Mouse (Mus musculus) embryonic stem cell, embryonic (primary cell): ENCODE results near the gene Trabd2b.

Experiments
- CTCF ChIA-PET, 4 experiments: fragments of 300-600 bp in 2 of 4; fragments of 350-600 bp in 2 of 4; sonication (Branson Sonifier 250); formaldehyde crosslinking; loops; one replicate each; lab custom pipeline; 2022; ENCODE audit warnings: inconsistent platforms in 2 of 4; lab: Charles Lee
- POLR2A ChIA-PET, 4 experiments: fragments of 300-600 bp in 2 of 4; fragments of 350-600 bp in 2 of 4; sonication (Branson Sonifier 250); formaldehyde crosslinking; loops; one replicate each; lab custom pipeline; 2022; ENCODE audit warnings: antibody characterized with exemption in 4 of 4, inconsistent platforms in 1 of 4; lab: Charles Lee

The Trabd2b gene

DNA sequence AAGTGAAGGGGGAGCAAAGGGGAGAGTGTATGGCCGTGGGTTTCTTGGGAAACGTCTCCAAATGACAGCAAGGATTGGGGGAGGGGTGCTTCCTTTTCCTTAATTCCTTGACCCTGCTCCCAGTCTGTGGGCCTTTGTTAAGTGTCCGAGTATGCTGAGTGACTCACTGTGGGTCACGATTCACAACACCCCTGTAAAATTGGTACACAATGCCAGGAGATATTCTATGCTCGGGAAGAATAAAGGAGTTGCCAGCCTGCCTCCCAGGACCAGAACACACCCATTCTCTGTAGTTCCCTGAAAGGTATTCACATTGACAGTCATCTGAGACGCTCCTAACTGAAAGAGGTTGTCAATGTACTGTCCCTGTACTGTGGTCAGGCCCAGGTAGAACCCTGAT is 151.2 kb downstream of the Trabd2b start:
- ChIA-PET POLR2A (no interaction called here), CTCF (no interaction called here)

DNA sequence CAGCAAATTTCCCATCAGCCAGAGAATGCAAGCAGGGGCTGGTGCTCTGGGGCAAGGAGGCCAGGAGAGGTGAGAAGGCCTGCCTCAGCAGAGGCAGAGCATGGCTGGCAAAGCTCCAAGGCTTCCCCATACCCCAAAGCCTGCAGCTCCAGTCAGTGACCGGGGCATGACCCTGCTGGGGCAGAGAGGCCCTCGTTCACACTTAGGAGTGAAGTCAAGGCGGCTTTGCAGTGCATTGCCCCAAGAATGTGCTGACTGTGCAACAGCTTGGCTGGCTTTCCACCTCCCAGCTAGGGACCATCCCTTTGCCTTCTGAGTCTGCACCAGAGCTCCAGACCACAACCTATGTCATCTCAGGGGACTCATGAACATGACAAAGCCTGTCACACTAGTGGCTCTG is 152.0 kb downstream of the Trabd2b start:
- ChIA-PET POLR2A (no interaction called here), CTCF (no interaction called here)

DNA sequence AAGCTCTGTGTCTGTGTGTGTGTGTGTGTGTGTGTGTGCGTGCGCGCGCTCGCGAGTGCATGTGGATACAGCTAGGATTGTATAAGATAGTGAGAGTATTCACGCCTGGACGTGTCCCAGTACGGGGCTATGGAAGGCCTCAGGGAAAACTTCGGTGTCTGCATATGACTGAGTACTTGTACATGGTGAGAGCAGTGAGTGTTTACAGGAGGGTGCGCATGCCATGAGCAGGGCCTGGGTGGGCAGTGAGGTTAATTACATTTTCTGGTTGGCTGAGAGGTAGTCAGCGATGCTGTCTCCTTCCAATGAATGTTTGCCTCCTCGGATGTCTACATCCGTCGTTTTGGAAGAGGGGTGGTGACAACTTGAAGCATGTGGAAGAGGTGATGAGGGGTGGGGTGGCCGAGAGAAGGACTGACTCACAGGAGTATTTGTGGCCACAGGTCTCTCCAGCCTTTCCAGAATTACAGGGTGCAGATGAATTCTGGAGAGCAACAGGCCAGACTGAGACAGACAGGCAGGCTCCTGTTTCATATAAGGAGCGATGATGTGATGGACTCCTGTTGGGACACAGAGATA is 154.2 kb downstream of the Trabd2b start:
- CTCF ChIA-PET = no interaction called here
- POLR2A ChIA-PET = no interaction called here

DNA sequence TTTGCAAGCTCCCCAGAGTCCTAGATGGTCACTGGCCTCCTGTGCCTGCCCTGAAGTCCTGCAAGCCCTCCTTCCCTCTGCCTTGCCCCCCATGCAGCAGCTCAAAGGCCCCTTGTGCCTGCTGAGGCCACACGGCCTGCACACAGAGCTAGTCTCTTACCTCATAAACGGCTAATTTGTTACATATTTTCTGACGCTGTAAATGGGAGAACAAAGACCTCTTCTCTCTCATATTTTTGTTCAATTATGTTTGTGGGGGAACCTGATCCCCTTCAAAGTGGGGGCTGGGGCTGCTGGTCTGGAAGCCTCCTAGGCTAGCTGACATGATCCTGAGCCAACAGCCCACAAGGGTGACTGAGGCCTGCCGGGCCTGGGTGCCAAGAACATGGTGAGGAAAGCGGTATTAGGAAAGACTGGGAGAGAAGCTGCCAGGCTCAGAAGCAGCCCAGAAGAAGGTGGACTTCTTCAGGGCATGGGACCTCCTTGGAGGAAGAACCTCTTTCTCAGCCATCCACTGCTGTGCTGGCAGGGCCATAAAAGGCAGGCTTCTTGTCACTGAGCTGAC is 157.7 kb downstream of the Trabd2b start:
- POLR2A ChIA-PET = interaction anchor here in 1 of 4 experiments (0.6 kb wide), 1 partner anchor 123 kb away, joined by 3 read pairs; no protein-coding TSS in a partner anchor
- CTCF ChIA-PET = no interaction called here

DNA sequence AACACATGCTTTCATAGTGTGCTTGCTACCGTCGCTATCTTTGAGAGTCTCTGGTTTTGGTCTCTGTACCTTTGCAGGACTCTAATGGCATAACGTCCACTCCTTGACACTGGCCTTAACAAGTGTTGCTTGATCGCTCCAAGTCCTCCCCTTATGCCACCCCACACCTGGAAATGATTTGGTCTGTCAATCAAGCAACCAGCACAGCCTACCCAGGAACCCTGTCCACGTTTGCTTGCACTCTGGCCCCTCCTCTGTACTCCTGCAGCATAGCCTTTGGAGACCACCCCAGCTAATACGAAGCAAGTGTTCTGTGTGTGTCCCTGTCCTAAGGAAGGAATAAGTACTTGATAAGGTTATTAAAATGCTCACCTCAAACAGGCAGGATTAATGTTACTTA is 161.1 kb downstream of the Trabd2b start:
- POLR2A ChIA-PET = no interaction called here
- CTCF ChIA-PET = no interaction called here

DNA sequence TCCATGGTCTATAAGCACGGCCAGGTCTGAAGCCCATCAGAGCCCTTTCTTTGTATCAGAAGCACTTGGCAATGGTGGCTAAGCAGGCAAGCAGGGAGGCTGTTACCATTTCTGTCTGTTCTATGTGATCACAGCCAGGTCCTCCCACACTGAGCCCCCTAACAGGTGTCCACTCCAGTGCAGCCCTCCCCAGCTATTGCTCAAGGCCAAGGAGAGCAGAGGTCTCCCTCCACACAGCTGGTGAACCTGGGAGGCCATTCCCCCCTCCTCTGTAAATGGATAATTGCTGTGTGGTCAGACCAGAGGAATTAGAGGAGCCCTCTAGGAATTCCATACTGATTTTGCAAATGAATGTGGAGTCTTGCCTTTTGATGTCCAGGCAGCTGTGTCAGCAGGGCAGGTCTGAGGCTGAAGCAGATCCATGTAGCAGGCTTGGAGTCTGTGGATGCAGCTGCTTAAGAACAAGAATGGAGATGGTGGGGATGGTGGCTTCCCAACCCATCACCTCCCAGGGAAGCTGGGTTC is 161.6 kb downstream of the Trabd2b start:
- ChIA-PET POLR2A (no interaction called here), CTCF (no interaction called here)

DNA sequence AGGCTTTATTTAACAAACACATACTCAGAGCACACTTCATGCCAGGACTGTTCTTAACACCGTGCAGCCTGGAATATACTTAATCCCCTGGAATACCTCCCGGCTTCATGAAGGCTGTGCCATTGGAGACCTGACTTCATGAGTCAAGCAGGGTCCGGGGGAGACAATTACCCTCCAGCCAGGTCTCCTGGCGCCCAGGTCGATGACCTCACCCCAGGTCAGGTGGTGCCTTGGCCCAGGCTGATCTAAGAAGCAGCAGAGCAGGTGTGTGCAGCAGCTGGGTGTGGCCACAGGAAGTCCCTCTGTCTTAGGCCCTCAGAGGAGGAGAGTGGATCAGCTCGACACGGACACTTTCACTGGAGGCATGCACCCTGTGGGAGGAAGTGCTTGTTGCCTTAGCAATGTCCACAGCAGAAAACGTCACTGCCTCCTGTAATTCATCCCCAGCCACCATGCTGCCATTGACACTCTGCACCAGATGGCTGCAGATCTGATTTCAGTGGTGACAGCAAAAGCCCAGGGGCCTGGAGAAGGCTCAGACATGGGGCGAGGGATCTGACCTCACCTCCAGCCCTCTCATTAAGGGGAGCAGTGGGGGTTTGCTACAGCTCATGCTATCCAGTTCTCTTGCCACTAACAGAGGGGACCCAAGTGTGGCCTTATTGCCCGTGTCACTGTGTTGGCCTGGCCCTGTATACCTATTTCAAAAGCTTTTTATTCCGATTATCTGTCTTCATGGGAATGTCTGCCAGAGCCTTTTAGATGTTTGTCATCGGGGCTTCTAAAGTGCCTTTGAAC is 171.8 kb downstream of the Trabd2b start:
- POLR2A ChIA-PET = interaction anchor here in 1 of 4 experiments (1.4 kb wide), 1 partner anchor 9 kb away, joined by 3 read pairs; no protein-coding TSS in a partner anchor

DNA sequence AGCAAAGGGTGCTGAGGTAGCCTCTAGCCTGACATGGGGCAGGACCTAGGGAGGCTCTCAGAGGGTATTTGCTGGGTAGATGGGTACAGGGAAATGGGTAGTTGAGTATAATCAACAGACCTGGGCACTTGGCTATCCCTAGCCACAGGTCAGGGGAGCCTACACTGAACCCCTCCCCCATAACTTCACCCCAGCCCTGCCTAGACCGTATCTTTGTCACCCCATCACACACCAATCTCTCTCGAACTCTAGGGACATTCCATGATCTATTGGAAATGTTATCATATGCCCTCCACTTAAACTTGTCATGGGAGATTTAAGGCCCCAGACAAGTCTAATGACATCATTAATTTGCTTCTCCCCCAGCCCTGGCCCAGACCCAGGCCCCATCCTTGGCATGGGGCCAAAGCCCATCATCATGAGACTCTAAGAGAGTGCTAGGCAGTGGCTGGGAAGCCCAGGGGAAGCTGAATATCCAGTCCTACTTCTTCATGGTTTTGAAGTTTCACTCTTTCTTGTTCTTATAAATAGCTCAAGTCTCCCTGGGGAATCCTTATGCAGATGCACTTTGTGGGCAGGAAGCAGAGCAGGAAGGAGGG is 177.1 kb downstream of the Trabd2b start:
- ChIA-PET CTCF (no interaction called here), POLR2A (interaction anchor here in 1 of 4 experiments (0.5 kb wide), 1 partner anchor 39 kb away, joined by 3 read pairs; no protein-coding TSS in a partner anchor)

More for the DNA sequence above, 171.8 kb downstream of the Trabd2b start:
- CTCF ChIA-PET = interaction anchor here in 1 of 4 experiments (0.5 kb wide), 1 partner anchor 34 kb away, joined by 3 read pairs; no protein-coding TSS in a partner anchor

DNA sequence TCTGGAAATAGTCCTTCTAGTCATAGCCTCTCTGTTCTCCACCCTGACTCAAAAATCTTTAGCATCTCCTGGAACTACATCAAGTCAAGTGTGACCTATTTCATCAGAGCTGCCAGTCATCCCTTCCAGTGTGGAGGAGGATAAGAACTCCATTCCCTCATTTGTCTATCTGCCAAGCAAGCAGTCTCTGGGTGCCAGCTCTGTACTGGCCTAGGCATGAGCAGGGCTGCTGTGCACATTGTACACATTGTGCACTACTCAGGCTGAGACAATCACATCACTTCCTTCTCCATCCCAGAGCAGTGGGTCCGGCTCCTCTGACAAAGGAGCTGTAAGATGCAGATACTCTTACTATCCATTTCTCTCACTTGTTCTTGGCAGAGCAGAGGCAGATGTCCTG is 178.2 kb downstream of the Trabd2b start:
- CTCF ChIA-PET = no interaction called here

DNA sequence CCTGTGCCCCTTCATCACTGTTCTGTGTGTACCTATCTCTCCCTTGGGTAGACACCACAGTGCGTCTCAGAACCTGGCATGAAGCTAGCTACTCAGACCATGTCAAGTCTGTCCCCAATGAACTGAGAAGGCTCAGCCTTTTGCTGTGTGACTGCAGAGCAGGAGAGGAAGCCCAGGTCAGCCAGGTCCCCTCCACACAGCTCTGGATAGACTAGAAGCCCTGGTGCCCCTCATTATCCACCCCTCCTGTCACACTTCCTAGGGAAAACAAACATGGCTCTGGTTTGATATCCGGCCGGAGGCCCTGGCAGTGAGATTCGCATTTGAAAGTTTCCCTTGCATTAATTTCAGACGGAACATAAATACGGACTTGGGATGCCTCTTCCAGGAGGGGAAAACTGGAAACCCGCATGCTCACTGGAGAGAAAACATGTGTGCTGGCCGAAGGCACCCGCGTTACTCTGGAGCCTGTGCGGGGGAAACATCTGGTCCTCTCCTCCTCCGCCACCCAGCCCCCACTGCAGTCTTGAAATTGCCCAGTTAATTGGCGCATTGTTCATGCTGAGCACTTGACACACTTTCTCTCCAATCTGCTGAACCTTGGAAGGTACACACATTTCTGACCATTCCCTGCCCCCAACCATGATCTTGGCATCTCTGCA is 187.2 kb downstream of the Trabd2b start:
- POLR2A ChIA-PET = no interaction called here

More for the DNA sequence above, 178.2 kb downstream of the Trabd2b start:
- POLR2A ChIA-PET = no interaction called here

DNA sequence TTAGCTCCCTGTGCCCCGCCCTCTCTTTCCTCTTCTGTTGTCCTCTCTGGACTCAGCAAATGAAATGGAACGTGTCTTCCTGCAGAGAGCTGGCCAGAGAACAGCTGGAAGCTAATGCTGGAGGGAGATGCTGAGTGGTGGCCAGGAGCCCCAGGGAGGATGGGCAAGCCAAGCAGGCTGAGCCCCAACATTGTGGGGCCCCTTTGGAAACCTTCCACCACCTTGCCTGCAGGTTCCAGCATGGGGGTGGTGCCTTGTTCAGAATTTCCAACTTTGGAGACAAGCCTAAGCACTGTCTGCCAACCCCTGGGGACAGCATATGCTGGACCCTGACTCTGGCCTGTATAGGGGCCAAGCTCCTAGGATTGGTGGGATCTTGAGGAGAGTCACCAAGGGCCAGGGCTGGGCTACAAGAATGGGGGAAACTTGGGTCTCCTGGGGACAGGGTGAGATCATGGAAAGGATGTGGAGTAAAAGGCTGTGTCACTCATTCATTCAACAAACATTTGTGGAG is 188.7 kb downstream of the Trabd2b start:
- ChIA-PET POLR2A (no interaction called here), CTCF (interaction anchor here in 1 of 4 experiments (0.7 kb wide), 1 partner anchor 11 kb away, joined by 6 read pairs; no protein-coding TSS in a partner anchor)

More for the DNA sequence above, 187.2 kb downstream of the Trabd2b start:
- CTCF ChIA-PET = interaction anchor here in 1 of 4 experiments (0.5 kb wide), 1 partner anchor 16 kb away, joined by 5 read pairs; no protein-coding TSS in a partner anchor

DNA sequence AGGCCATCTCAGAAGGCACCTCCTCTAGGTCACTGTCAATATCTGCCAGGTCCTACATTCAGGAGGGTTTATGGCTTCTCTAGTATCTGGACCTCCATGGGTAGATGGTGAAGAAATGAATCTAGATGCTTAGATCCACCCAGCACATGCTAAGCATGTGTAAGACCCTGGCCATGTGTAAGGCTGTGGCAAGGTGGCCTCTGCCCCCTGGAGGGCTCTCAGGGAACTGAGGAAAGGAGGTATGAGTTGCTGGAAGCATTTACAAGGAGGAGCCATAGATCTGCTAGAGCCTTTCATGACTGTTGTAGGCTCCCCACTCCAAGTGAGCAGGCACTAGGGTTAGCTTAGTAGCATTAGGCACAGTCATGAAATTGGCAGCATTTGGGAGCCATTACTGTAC is 192.6 kb downstream of the Trabd2b start:
- ChIA-PET CTCF (no interaction called here), POLR2A (no interaction called here)

DNA sequence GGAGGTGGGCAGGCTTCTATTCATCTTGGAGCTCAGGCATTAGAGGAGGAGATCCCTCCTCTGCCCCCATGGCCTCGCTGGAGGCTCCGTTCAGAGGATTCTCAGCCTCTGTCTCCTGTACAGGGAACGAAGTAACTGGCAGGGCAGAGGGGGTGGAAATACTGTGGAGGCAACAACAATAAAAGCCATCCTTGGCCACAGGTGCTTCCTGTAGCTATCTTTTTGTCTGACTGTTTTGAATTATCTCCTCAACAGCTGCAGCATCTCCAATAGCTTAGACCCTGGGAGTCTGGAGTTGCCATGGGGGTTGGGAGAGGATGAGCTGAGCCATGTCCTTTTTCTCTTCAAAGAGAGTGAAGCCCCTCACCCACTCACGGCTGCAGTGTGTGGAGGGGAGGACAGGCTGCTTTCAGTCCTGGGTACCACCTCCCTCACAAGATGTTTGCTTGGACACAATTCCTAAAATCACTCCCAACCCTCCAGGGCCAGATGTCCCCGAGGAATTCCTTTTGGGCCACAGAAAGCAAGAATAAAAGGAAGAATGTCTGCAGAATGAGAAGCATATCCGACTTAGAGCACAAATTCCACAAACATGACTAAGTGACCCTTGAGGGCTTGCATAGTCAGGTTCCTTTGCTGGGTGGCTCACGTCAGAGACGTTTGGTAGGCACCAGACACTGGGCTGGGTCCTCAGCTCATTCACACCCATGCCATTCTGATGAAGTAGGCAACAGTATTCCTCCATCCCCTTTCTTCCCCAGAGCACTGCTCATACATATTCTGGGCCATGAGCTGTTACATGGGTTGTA is 194.9 kb downstream of the Trabd2b start:
- ChIA-PET POLR2A (interaction anchor here in 1 of 4 experiments (0.6 kb wide), 1 partner anchor 210 kb away, joined by 4 read pairs; no protein-coding TSS in a partner anchor), CTCF (interaction anchor here in 2 of 4 experiments (0.6 to 1.6 kb wide), 2 partner anchors 10 to 48 kb away, joined by 3 to 5 read pairs; no protein-coding TSS in a partner anchor)

DNA sequence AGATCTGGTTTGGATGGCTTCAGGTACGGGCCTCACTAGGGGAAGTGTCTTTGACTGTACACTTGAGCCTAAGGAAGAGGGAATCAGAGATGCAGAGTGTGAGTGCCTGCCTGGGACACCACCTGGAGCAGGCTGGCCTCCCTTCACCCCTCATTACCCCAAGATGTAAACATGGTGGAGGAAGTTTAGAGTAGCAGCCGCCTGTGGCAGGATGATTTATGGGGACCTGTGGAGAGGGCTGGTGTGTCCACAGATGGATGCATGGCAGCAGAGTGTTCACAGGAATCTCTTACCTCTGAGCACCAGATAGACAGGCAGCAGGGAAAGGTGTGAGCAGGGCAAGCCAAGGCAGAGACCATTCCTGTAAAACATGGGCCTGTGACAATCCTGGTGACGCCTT is 199.1 kb downstream of the Trabd2b start:
- ChIA-PET CTCF (interaction anchor here in 1 of 4 experiments (0.6 kb wide), 1 partner anchor 72 kb away, joined by 3 read pairs; no protein-coding TSS in a partner anchor), POLR2A (no interaction called here)

DNA sequence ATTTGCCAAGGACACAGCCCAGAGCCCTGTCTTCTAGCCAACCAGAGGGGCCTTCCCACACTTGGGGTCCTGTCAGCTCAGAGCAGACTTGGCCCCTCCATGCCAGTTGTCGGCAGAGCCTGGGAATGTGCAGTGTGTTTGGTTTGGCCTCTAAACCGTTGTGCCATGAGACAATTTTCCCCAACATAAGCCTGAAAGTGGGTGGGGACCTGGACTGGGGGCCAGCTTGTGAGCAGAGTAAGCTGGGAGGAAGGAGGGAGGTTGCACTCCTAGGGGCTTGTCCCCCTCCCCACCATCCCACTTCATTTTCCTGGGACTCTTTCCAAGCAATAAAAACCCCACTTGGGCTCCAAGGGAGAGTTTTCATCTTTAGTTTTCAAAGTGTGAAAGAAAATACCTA is 201.3 kb downstream of the Trabd2b start:
- ChIA-PET POLR2A (no interaction called here), CTCF (no interaction called here)

DNA sequence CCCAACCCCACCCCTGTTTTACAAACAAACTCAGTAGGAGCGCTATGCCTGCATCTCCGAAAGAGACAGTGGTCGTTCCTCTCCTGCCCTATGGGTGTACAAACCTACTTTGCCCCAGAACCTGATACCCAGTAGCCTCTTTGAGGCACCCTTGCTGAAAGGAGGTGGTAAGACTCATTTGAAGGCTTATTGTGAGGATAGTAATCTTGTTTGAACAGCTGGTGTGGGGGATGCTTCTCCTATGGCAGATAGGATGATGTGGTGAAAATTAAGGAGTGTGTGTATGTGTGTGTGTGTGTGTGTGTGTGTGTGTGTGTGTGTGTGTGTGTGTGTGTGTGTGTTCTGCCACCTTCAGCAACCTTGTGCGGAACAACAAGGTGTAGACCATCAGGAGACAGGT is 202.8 kb downstream of the Trabd2b start:
- ChIA-PET CTCF (interaction anchor here in 1 of 4 experiments (0.8 kb wide), 1 partner anchor 16 kb away, joined by 5 read pairs; no protein-coding TSS in a partner anchor), POLR2A (interaction anchor here in 2 of 4 experiments (0.6 to 0.8 kb wide), 2 partner anchors 44 to 98 kb away, joined by 3 to 5 read pairs; no protein-coding TSS in a partner anchor)
